Mouse (Mus musculus): ENCODE results near the gene Ctrb1. TPM values are rescaled to one million over a fixed set of nuclear protein-coding genes. Genes with fewer than 3 reads are reported as not detected.

The Ctrb1 gene
- 7.7 and 58.8 TPM in 2 replicates for polyA plus RNA-seq (2015; fragmentation: Nextera tagmentation; extraction: Ambion mirVana)

DNA sequence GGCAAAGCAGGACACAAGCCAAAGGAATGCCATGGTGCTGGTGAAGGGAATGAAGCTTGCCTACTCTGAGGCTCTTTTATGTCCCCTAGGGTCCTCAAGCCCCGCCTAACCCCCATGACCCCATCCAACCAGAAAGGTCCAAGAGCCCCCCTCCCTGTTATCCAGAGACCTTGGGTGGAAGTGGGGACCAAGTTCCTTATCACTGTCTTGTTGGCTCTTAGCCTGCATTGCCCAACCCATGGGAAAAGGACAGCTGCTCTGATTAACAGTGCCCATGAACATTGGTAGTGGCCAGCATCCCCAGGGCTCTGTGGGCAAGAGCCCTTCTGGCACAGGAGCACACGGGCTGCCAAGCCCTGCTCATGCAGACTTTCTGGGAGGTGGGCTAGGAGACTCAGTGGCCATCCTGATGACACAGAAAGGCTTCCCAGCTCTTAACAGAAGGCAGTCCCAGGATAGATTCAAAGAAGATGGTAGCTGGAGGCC is at the start of gene Ctrb1:
TSS of gene Ctrb1 (minus strand) at position 51 of the 486 bp plus-strand sequence.
- Histone ChIP-seq H3K4me2 (ENCODE audit: low read depth, low read length) (no peak within 1 kb of the TSS), H3K9ac (ENCODE audit: low read depth, low read length) (no peak within 1 kb of the TSS), H3K4me3 (ENCODE audit: low read depth, low read length) (no peak within 1 kb of the TSS), H3K4me1 (ENCODE audit: control insufficient read depth, low read depth, low read length) (no peaks in the 10 kb centered on the region), H3K27ac (ENCODE audit: low read length) (no peak within 1 kb of the TSS), H3K36me3 (ENCODE audit: control insufficient read depth, insufficient read depth) (no peaks in the 10 kb centered on the region), H3K9me3 (replicated peaks; ENCODE audit: control insufficient read depth, low read length) (no peaks in the 10 kb centered on the region), H3K27me3 (ENCODE audit: control insufficient read depth, insufficient read depth, low read depth, low read length) (no peaks in the 10 kb centered on the region)
- no peak for ATAC-seq (ENCODE audit: low read depth)
- 56% methylated on average over 2 of the region's 2 CpGs for WGBS (ENCODE audit: insufficient replicate concordance)

DNA sequence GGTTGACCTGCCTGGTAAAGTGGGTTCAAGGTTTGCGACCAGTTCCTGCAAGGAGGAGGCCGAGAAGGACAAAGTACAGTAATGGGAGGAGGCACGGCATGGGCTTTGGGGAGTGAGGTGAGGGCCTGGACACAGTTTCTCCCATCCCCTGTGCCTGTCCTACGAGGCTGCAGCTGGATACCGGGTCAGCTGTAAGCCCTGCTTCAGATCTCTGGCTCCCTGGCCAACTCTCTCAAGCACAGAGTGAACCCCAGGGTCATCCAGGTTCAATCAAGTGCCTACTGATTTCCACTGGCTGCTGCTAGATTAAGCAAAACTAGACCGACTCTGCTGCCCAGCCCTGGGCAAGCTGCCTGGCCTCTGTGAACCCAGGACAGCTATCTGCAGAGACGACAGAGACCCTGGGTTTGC is 49.5 kb upstream of the Ctrb1 start:
- WGBS (ENCODE audit: insufficient replicate concordance), result 49% methylated on average over 7 of the region's 7 CpGs
- Histone ChIP-seq H3K4me2 (ENCODE audit: low read depth, low read length) (no peak overlapping the region), H3K4me3 (ENCODE audit: low read depth, low read length) (no peak overlapping the region), H3K9ac (ENCODE audit: low read depth, low read length) (no peak overlapping the region), H3K9me3 (replicated peaks; ENCODE audit: control insufficient read depth, low read length) (no peaks in the 10 kb centered on the region), H3K4me1 (ENCODE audit: control insufficient read depth, low read depth, low read length) (peaks cover 9% of the 10 kb centered on the region), H3K27ac (ENCODE audit: low read length) (peak overlapping the region; percentile 5; the same call in 1 of the 2 replicates), H3K36me3 (ENCODE audit: control insufficient read depth, insufficient read depth) (no peaks in the 10 kb centered on the region), H3K27me3 (ENCODE audit: control insufficient read depth, insufficient read depth, low read depth, low read length) (peaks cover 57% of the 10 kb centered on the region)
- ATAC-seq (ENCODE audit: low read depth), result no peak

DNA sequence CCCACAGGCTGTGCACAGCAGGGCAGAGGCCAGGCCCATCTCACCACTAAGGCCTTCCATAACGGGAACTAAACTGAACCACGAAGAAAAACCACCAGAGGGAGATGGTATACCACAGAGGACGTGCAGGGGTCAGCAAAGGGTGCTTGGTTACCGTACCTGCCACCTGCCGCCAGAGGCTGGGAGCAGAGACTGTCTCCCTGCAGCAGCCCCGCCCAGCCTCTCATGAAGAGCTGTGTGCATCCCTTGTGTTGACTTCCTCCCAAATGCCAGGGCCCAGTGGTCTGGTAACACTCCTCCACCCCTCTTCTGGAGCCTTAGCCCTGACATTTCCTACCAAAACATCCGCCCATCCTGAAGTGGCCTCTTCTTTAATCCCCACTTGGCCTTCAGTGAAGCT is 48.8 kb upstream of the Ctrb1 start:
- Histone ChIP-seq H3K36me3 (ENCODE audit: control insufficient read depth, insufficient read depth) (no peaks in the 10 kb centered on the region), H3K9ac (ENCODE audit: low read depth, low read length) (no peak overlapping the region), H3K27me3 (ENCODE audit: control insufficient read depth, insufficient read depth, low read depth, low read length) (peaks cover 53% of the 10 kb centered on the region), H3K4me1 (ENCODE audit: control insufficient read depth, low read depth, low read length) (peaks cover 12% of the 10 kb centered on the region), H3K4me2 (ENCODE audit: low read depth, low read length) (no peak overlapping the region), H3K4me3 (ENCODE audit: low read depth, low read length) (no peak overlapping the region), H3K27ac (ENCODE audit: low read length) (no peak overlapping the region), H3K9me3 (replicated peaks; ENCODE audit: control insufficient read depth, low read length) (no peaks in the 10 kb centered on the region)
- no peak for ATAC-seq (ENCODE audit: low read depth)
- WGBS (ENCODE audit: insufficient replicate concordance), result 25% methylated on average over 7 of the region's 7 CpGs

DNA sequence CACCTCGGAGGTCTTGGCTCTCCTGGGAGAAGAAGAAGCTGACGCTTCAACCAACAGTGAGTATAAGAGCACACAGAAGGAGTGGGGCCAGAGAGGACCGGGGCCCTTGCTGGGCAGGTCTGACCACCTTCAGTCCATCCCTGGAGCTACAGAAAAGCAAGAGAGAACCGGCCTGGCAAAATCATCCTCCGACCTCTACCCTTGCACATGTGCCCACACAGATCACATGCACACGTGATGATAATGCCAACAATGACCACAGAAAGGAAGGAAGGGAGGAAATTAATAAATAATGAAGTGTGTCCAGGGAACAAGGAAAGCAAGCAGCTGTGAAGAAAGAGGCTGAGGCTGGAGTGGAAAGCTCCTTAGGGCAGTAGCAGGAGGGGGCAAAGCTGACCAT is 48.1 kb upstream of the Ctrb1 start:
- H3K4me3 ChIP-seq (ENCODE audit: low read depth, low read length), result no peak overlapping the region
- no peak overlapping the region for H3K9ac ChIP-seq (ENCODE audit: low read depth, low read length)
- H3K4me1 ChIP-seq (ENCODE audit: control insufficient read depth, low read depth, low read length), result peaks cover 13% of the 10 kb centered on the region
- no peaks in the 10 kb centered on the region for H3K9me3 ChIP-seq (replicated peaks; ENCODE audit: control insufficient read depth, low read length)
- H3K27me3 ChIP-seq (ENCODE audit: control insufficient read depth, insufficient read depth, low read depth, low read length), result peaks cover 49% of the 10 kb centered on the region
- 49% methylated on average over 6 of the region's 6 CpGs for WGBS (ENCODE audit: insufficient replicate concordance)
- no peak overlapping the region for H3K4me2 ChIP-seq (ENCODE audit: low read depth, low read length)
- ATAC-seq (ENCODE audit: low read depth), result no peak
- H3K36me3 ChIP-seq (ENCODE audit: control insufficient read depth, insufficient read depth), result no peaks in the 10 kb centered on the region
- no peak overlapping the region for H3K27ac ChIP-seq (ENCODE audit: low read length)

DNA sequence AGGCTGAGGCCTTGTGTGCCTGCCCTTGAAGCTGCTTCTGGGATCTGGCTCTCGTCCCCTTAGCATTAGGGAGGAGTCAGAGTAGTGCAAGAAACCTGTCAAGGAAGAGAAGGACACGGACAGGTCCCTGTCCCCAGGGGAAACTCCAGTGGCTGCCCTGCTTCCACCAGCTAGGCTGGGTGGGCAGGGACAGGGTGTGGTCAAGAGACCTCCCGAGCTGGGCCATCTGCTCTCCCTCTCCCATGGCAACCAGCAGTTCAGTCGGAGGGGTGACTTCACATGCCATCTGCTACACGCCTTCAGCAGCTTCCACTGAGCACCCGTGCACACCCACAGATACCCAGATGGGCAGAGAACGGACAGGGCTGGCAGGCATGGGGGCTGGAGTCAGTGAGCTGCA is 45.5 kb upstream of the Ctrb1 start:
- no peak for ATAC-seq (ENCODE audit: low read depth)
- no peaks in the 10 kb centered on the region for H3K9me3 ChIP-seq (replicated peaks; ENCODE audit: control insufficient read depth, low read length)
- H3K4me1 ChIP-seq (ENCODE audit: control insufficient read depth, low read depth, low read length), result peaks cover 18% of the 10 kb centered on the region
- 55% methylated on average over 7 of the region's 7 CpGs for WGBS (ENCODE audit: insufficient replicate concordance)
- no peak overlapping the region for H3K4me2 ChIP-seq (ENCODE audit: low read depth, low read length)
- no peaks in the 10 kb centered on the region for H3K36me3 ChIP-seq (ENCODE audit: control insufficient read depth, insufficient read depth)
- no peak overlapping the region for H3K27ac ChIP-seq (ENCODE audit: low read length)
- H3K4me3 ChIP-seq (ENCODE audit: low read depth, low read length), result no peak overlapping the region
- no peak overlapping the region for H3K9ac ChIP-seq (ENCODE audit: low read depth, low read length)
- H3K27me3 ChIP-seq (ENCODE audit: control insufficient read depth, insufficient read depth, low read depth, low read length), result peaks cover 43% of the 10 kb centered on the region

DNA sequence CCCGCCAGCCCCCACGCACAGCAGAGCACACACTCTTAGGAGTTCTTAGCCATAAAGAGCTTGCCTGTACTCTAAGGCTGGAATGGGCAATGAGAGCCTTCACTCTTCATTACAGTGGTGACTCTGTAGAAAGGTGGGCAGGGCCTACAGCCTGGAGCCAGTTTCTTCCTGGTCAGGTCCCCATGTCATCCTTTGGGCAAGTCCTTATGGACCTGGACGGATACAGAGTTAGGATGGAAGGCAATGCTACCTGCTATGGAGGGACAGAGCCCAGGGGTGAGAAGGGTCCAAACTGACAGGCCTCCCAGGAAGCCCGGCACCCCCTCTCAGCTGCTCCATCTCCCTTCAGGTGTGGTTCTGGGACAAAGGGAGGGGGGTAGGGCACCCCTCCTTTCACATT is 45.0 kb upstream of the Ctrb1 start:
- H3K4me3 ChIP-seq (ENCODE audit: low read depth, low read length), result no peak overlapping the region
- ATAC-seq (ENCODE audit: low read depth), result no peak
- WGBS (ENCODE audit: insufficient replicate concordance), result 44% methylated on average over 4 of the region's 4 CpGs
- no peaks in the 10 kb centered on the region for H3K9me3 ChIP-seq (replicated peaks; ENCODE audit: control insufficient read depth, low read length)
- no peak overlapping the region for H3K9ac ChIP-seq (ENCODE audit: low read depth, low read length)
- no peak overlapping the region for H3K4me2 ChIP-seq (ENCODE audit: low read depth, low read length)
- no peak overlapping the region for H3K27ac ChIP-seq (ENCODE audit: low read length)
- no peaks in the 10 kb centered on the region for H3K36me3 ChIP-seq (ENCODE audit: control insufficient read depth, insufficient read depth)
- H3K27me3 ChIP-seq (ENCODE audit: control insufficient read depth, insufficient read depth, low read depth, low read length), result peaks cover 44% of the 10 kb centered on the region
- peaks cover 16% of the 10 kb centered on the region for H3K4me1 ChIP-seq (ENCODE audit: control insufficient read depth, low read depth, low read length)

DNA sequence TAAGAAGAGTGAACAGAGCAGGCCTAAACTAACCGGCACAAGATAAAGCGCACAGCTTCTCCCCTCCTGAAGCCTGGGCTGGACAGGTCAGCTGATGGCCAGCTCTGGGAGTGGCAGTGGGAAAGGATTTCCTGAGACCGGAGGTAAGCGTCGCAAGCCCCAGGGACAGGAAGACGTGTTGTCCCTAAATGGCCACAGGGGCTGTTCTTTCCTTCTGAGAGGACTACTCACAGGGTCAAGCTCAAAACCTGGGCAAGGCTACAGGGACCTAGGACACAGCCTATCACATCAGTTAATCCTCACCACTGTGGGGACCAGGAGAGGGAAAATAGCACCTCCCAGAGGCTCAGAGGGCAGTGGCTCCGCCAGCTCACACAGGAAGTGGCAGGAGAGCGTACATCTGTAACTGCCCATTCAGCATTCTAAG is 44.5 kb upstream of the Ctrb1 start:
- Histone ChIP-seq H3K9ac (ENCODE audit: low read depth, low read length) (no peak overlapping the region), H3K4me1 (ENCODE audit: control insufficient read depth, low read depth, low read length) (peaks cover 14% of the 10 kb centered on the region), H3K27me3 (ENCODE audit: control insufficient read depth, insufficient read depth, low read depth, low read length) (peaks cover 44% of the 10 kb centered on the region), H3K36me3 (ENCODE audit: control insufficient read depth, insufficient read depth) (no peaks in the 10 kb centered on the region), H3K4me3 (ENCODE audit: low read depth, low read length) (no peak overlapping the region), H3K27ac (ENCODE audit: low read length) (no peak overlapping the region), H3K4me2 (ENCODE audit: low read depth, low read length) (no peak overlapping the region), H3K9me3 (replicated peaks; ENCODE audit: control insufficient read depth, low read length) (no peaks in the 10 kb centered on the region)
- no peak for ATAC-seq (ENCODE audit: low read depth)
- 33% methylated on average over 8 of the region's 8 CpGs for WGBS (ENCODE audit: insufficient replicate concordance)

DNA sequence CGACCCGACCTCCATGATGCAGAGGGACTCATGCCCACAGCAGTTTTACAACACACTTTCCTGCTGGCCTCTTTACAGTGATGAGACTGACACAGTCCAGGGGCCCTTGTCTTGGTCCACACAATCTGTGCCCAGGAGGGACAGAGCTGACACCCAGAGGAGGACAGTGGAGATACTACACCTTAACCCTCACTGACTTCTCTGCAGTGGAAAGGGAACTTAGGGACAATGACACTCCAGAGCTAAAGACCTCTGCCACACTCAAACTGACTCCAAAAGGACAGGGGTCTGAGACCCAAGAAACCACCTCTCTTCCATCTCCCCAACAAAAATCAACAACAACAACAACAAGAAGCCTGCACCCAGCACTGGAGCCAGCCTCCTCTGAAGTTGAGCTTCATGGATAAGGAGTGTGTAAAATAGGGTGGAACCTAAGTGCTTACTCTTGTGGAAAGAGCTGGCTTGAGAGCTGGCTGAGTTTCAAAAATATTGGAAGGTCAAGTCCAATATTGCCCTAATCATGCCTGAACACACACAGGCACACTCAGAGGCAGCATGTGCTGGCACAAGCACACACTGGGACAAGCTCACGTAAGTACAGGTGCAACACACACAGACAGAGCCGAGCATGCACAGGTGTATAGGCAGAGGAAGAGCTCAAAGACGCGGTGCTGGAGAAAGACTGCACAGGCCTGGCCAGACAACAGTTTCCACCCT is 43.6 kb upstream of the Ctrb1 start:
- Histone ChIP-seq H3K9ac (ENCODE audit: low read depth, low read length) (no peak overlapping the region), H3K4me1 (ENCODE audit: control insufficient read depth, low read depth, low read length) (peaks cover 12% of the 10 kb centered on the region), H3K36me3 (ENCODE audit: control insufficient read depth, insufficient read depth) (no peaks in the 10 kb centered on the region), H3K9me3 (replicated peaks; ENCODE audit: control insufficient read depth, low read length) (no peaks in the 10 kb centered on the region), H3K27me3 (ENCODE audit: control insufficient read depth, insufficient read depth, low read depth, low read length) (peaks cover 47% of the 10 kb centered on the region), H3K4me3 (ENCODE audit: low read depth, low read length) (no peak overlapping the region), H3K4me2 (ENCODE audit: low read depth, low read length) (no peak overlapping the region), H3K27ac (ENCODE audit: low read length) (no peak overlapping the region)
- ATAC-seq (ENCODE audit: low read depth), result no peak
- WGBS (ENCODE audit: insufficient replicate concordance), result 39% methylated on average over 6 of the region's 6 CpGs

DNA sequence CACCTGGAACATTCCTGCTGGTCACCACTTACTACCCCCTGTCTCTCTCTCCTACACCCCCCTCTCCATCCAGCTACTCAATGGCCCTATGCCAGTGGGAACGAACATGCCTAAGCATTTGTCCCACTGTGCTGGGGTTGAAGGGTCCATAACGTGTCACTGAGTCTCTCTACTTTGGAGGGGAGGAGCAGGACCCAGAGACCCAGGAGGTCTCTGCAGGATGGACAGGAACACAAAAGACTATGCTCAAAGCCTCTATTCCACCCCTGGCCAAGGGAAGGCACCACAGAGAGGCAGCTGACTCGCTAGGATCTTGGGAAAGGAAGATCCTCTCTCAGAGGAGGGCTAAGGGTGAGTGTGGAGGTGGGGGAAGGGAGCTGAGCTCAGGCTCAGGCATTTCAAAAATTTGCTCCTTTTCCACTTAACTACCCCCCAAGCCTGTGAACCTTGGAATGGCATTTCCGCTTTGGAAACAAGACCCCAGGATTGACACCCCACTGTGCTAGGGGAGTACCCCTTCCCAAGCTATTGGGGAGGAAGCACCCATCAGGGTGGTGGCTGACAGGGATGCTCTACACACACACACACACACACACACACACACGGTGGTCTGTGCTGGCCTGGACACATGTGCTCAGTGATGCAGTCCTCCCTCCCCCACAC is 42.9 kb upstream of the Ctrb1 start:
- H3K36me3 ChIP-seq (ENCODE audit: control insufficient read depth, insufficient read depth), result no peaks in the 10 kb centered on the region
- 23% methylated on average over 5 of the region's 5 CpGs for WGBS (ENCODE audit: insufficient replicate concordance)
- no peak for ATAC-seq (ENCODE audit: low read depth)
- peaks cover 47% of the 10 kb centered on the region for H3K27me3 ChIP-seq (ENCODE audit: control insufficient read depth, insufficient read depth, low read depth, low read length)
- no peak overlapping the region for H3K4me3 ChIP-seq (ENCODE audit: low read depth, low read length)
- no peak overlapping the region for H3K4me2 ChIP-seq (ENCODE audit: low read depth, low read length)
- no peak overlapping the region for H3K27ac ChIP-seq (ENCODE audit: low read length)
- peaks cover 16% of the 10 kb centered on the region for H3K4me1 ChIP-seq (ENCODE audit: control insufficient read depth, low read depth, low read length)
- H3K9me3 ChIP-seq (replicated peaks; ENCODE audit: control insufficient read depth, low read length), result no peaks in the 10 kb centered on the region
- H3K9ac ChIP-seq (ENCODE audit: low read depth, low read length), result no peak overlapping the region

Measured in liver, embryonic 16.5 days (tissue).